Mouse (Mus musculus) heart, adult 9 months (tissue): ENCODE results near the gene Il12b.
A peak's percentile ranks its signal among the peaks of the same experiment; 100 is the strongest.

Experiments
- DNase-seq, 2 experiments: peaks; one replicate each; pipeline ENCODE4 v3.0.0; 2022; ENCODE audit warnings: low spot score in 2 of 2

Il12b gene

GRCm38 (mm10) chr11:44399763-44400162, at the start of gene Il12b:
Gene Il12b (plus strand): TSS chr11:44400063.
- DNase-seq = no peak

- no peak for DNase-seq
Observed at GRCm38 (mm10) chr11:44354860-44355470, 44.9 kb upstream of the Il12b start.

- DNase-seq = no peak
Observed at GRCm38 (mm10) chr11:44356171-44356570, 43.7 kb upstream of the Il12b start.

- DNase-seq = peak; percentile 61 to 68
Observed at GRCm38 (mm10) chr11:44364536-44364935, 35.3 kb upstream of the Il12b start.

GRCm38 (mm10) chr11:44367711-44368110, 32.2 kb upstream of the Il12b start:
- DNase-seq = peak; percentile 39 to 47

GRCm38 (mm10) chr11:44372856-44373255, 27.0 kb upstream of the Il12b start:
- DNase-seq = no peak

GRCm38 (mm10) chr11:44377879-44378278, 22.0 kb upstream of the Il12b start:
- peak in 1 of 2 experiments; percentile 11 for DNase-seq

- DNase-seq = no peak
Observed at GRCm38 (mm10) chr11:44380432-44381051, 19.3 kb upstream of the Il12b start.

- DNase-seq = no peak
Observed at GRCm38 (mm10) chr11:44382200-44382599, 17.7 kb upstream of the Il12b start.

GRCm38 (mm10) chr11:44387031-44387430, 12.8 kb upstream of the Il12b start:
- no peak for DNase-seq

- DNase-seq = no peak
Observed at GRCm38 (mm10) chr11:44389993-44390701, 9.7 kb upstream of the Il12b start.

- DNase-seq = no peak
Observed at GRCm38 (mm10) chr11:44393101-44393810, 6.6 kb upstream of the Il12b start.

GRCm38 (mm10) chr11:44395401-44395800, 4.5 kb upstream of the Il12b start:
- no peak for DNase-seq

GRCm38 (mm10) chr11:44397551-44397950, 2.3 kb upstream of the Il12b start:
- no peak for DNase-seq

GRCm38 (mm10) chr11:44398356-44398755, 1.5 kb upstream of the Il12b start:
- DNase-seq = no peak

- DNase-seq = peak; percentile 56 to 80
Observed at GRCm38 (mm10) chr11:44398782-44399225, 1.1 kb upstream of the Il12b start.

GRCm38 (mm10) chr11:44401635-44402548, 2.0 kb downstream of the Il12b start:
- DNase-seq = no peak

GRCm38 (mm10) chr11:44405113-44405512, 5.2 kb downstream of the Il12b start:
- no peak for DNase-seq

- no peak for DNase-seq
Observed at GRCm38 (mm10) chr11:44405961-44406360, 6.1 kb downstream of the Il12b start.

- no peak for DNase-seq
Observed at GRCm38 (mm10) chr11:44406457-44406856, 6.6 kb downstream of the Il12b start.

- DNase-seq = no peak
Observed at GRCm38 (mm10) chr11:44408626-44409025, 8.8 kb downstream of the Il12b start.
